Mouse (Mus musculus) spleen, postnatal 0 days (tissue): ENCODE measurements around the gene Fip1l1. TPM values are rescaled to one million over a fixed set of nuclear protein-coding genes. Genes with fewer than 3 reads are reported as not detected.

Experiments
- polyA plus RNA-seq: library from polyadenylated mRNA; unstranded; fragments of >200 nt; fragmentation: Nextera tagmentation; extraction: Ambion mirVana; gene quantifications from 2 replicates; pipeline ENCODE4 v1.2.1, GENCODE M21; 2015

Fip1l1 gene
- polyA plus RNA-seq = 47.7 and 51.5 TPM in 2 replicates

GRCm38 (mm10) chr5:74535240-74536021 is at the start of gene Fip1l1:
Gene Fip1l1 (plus strand): TSS chr5:74535449.

GRCm38 (mm10) chr5:74531630-74532280 is 3.5 kb upstream of the Fip1l1 start, which contains the start of gene Scfd2:
Gene Scfd2 (minus strand): TSS chr5:74531759.

Other genes with a start within 250 kb of the Fip1l1 start
- gene Scfd2, start 3.7 kb upstream of the Fip1l1 start, polyA plus RNA-seq = 12.2 and 14.8 TPM in 2 replicates
- gene Lnx1, start 167.5 kb downstream of the Fip1l1 start, polyA plus RNA-seq = 0.05 and 0.10 TPM in 2 replicates